Mouse (Mus musculus) forebrain, embryonic 12.5 days (tissue): ENCODE measurements around the gene Cnst. TPM values are rescaled to one million over a fixed set of nuclear protein-coding genes. Genes with fewer than 3 reads are reported as not detected.
A peak's percentile ranks its signal among the peaks of the same experiment; 100 is the strongest.

Experiments
- ATAC-seq: fragments of 200-750 bp; cut with Nextera tagmentation; 2 replicates; pipeline ENCODE4 v1.8.0; 2017; ENCODE audit warnings: moderate TSS enrichment; ENCODE audit not compliant: low FRiP score
- H3K27ac ChIP-seq: fragments of 300-500 bp; sonication (generic); 2 replicates; pipeline ENCODE4 v1.5.1; 2016; ENCODE audit warnings: mild to moderate bottlenecking
- H3K27me3 ChIP-seq: fragments of 300-500 bp; sonication (generic); 2 replicates; pipeline ENCODE4 v1.6.1; 2016; ENCODE audit warnings: mild to moderate bottlenecking
- H3K36me3 ChIP-seq: fragments of 300-500 bp; sonication (generic); replicated peaks from 2 replicates; pipeline ENCODE4 v1.6.1; 2016; ENCODE audit warnings: mild to moderate bottlenecking
- H3K4me1 ChIP-seq: fragments of 300-500 bp; sonication (generic); 2 replicates; pipeline ENCODE4 v1.6.1; 2016
- H3K4me2 ChIP-seq: fragments of 300-500 bp; sonication (generic); 2 replicates; pipeline ENCODE4 v1.6.1; 2016; ENCODE audit warnings: mild to moderate bottlenecking, moderate library complexity
- H3K4me3 ChIP-seq: fragments of 300-500 bp; sonication (generic); replicated peaks from 2 replicates; pipeline ENCODE4 v1.5.1; 2016; ENCODE audit warnings: mild to moderate bottlenecking
- H3K9ac ChIP-seq: fragments of 300-500 bp; sonication (generic); 2 replicates; pipeline ENCODE4 v1.6.1; 2016; ENCODE audit warnings: mild to moderate bottlenecking
- H3K9me3 ChIP-seq: fragments of 300-500 bp; sonication (generic); 2 replicates; pipeline ENCODE4 v1.6.1; 2016
- WGBS: fragments of 180-500 bp; shearing (Covaris S2); methylation state at CpG from one replicate; pipeline ENCODE4 v1.1.7; 2016; 5-methylcytosine and 5-hydroxymethylcytosine counted together
- polyA plus RNA-seq: library from polyadenylated mRNA; unstranded; fragments of >200 nt; fragmentation: Nextera tagmentation; extraction: Ambion mirVana; gene quantifications from 2 replicates; pipeline ENCODE4 v1.2.1, GENCODE M21; 2016

Gene Cnst
- polyA plus RNA-seq, 1 experiment from 2014 or later: 26.9 TPM

GRCm38 (mm10) chr1:179609724-179610505, 63.7 kb downstream of the Cnst start:
- Histone ChIP-seq H3K9ac (no peak overlapping the region), H3K27ac (no peak overlapping the region), H3K9me3 (no peaks in the 10 kb centered on the region), H3K4me3 (no peak overlapping the region), H3K27me3 (no peaks in the 10 kb centered on the region), H3K36me3 (peaks cover 10% of the 10 kb centered on the region), H3K4me1 (no peaks in the 10 kb centered on the region; the same call in 1 of the 2 replicates), H3K4me2 (no peak overlapping the region)
- no peak for ATAC-seq
- 56% methylated on average over 26 of the region's 26 CpGs for WGBS

- no peak for ATAC-seq
- no peaks in the 10 kb centered on the region; the same call in 1 of the 2 replicates for H3K4me1 ChIP-seq
- H3K9ac ChIP-seq: no peak overlapping the region
- H3K36me3 ChIP-seq: peaks cover 10% of the 10 kb centered on the region
- H3K9me3 ChIP-seq: no peaks in the 10 kb centered on the region
- H3K4me2 ChIP-seq: no peak overlapping the region
- no peak overlapping the region for H3K4me3 ChIP-seq
- no peak overlapping the region for H3K27ac ChIP-seq
- WGBS: 63% methylated on average over 5 of the region's 5 CpGs
- no peaks in the 10 kb centered on the region for H3K27me3 ChIP-seq
These were observed 65.0 kb downstream of the Cnst start for GRCm38 (mm10) chr1:179611182-179611581.

GRCm38 (mm10) chr1:179612418-179612817, 66.2 kb downstream of the Cnst start:
- Histone ChIP-seq H3K4me1 (no peaks in the 10 kb centered on the region; the same call in 1 of the 2 replicates), H3K4me3 (no peak overlapping the region), H3K27ac (no peak overlapping the region), H3K9ac (no peak overlapping the region), H3K4me2 (no peak overlapping the region), H3K27me3 (no peaks in the 10 kb centered on the region), H3K36me3 (peaks cover 10% of the 10 kb centered on the region), H3K9me3 (no peaks in the 10 kb centered on the region)
- 93% methylated on average over 6 of the region's 6 CpGs for WGBS
- ATAC-seq: no peak

- Histone ChIP-seq H3K4me3 (no peak overlapping the region), H3K9ac (no peak overlapping the region), H3K4me1 (no peaks in the 10 kb centered on the region; the same call in 1 of the 2 replicates), H3K36me3 (peaks cover 10% of the 10 kb centered on the region), H3K9me3 (no peaks in the 10 kb centered on the region), H3K4me2 (no peak overlapping the region), H3K27me3 (no peaks in the 10 kb centered on the region), H3K27ac (no peak overlapping the region)
- no peak for ATAC-seq
- WGBS: 83% methylated on average over 9 of the region's 9 CpGs
These were observed 66.9 kb downstream of the Cnst start for GRCm38 (mm10) chr1:179612986-179613505.

GRCm38 (mm10) chr1:179617426-179617825, 71.3 kb downstream of the Cnst start:
- Histone ChIP-seq H3K9me3 (no peaks in the 10 kb centered on the region), H3K27me3 (no peaks in the 10 kb centered on the region), H3K27ac (0 out of 2 replicates have a peak overlapping the region, but pooled peaks have one; percentile 38), H3K4me2 (no peak overlapping the region), H3K9ac (no peak overlapping the region), H3K4me3 (no peak overlapping the region), H3K36me3 (peaks cover 5% of the 10 kb centered on the region; the same call in 1 of the 2 replicates), H3K4me1 (no peaks in the 10 kb centered on the region)
- ATAC-seq: no peak
- 80% methylated on average over 7 of the region's 7 CpGs for whole genome bisulfite sequencing

GRCm38 (mm10) chr1:179622665-179623064, 76.5 kb downstream of the Cnst start:
- WGBS: 96% methylated on average over 12 of the region's 12 CpGs
- Histone ChIP-seq H3K27ac (no peak overlapping the region), H3K9me3 (no peaks in the 10 kb centered on the region), H3K4me1 (no peaks in the 10 kb centered on the region), H3K4me2 (no peak overlapping the region), H3K27me3 (no peaks in the 10 kb centered on the region), H3K4me3 (no peak overlapping the region), H3K9ac (no peak overlapping the region), H3K36me3 (peaks cover 18% of the 10 kb centered on the region)
- no peak for ATAC-seq

- no peak for ATAC-seq
- Histone ChIP-seq H3K27ac (no peak overlapping the region), H3K4me3 (no peak overlapping the region), H3K9ac (no peak overlapping the region), H3K36me3 (peaks cover 18% of the 10 kb centered on the region), H3K9me3 (no peaks in the 10 kb centered on the region), H3K4me1 (no peaks in the 10 kb centered on the region), H3K27me3 (no peaks in the 10 kb centered on the region), H3K4me2 (no peak overlapping the region)
- 58% methylated on average over 4 of the region's 4 CpGs for WGBS
These were observed 77.5 kb downstream of the Cnst start for GRCm38 (mm10) chr1:179623657-179624056.

- Histone ChIP-seq H3K4me2 (no peak overlapping the region), H3K27me3 (no peaks in the 10 kb centered on the region), H3K36me3 (peaks cover 15% of the 10 kb centered on the region), H3K4me3 (no peak overlapping the region), H3K9me3 (no peaks in the 10 kb centered on the region), H3K27ac (no peak overlapping the region), H3K4me1 (no peaks in the 10 kb centered on the region), H3K9ac (no peak overlapping the region)
- WGBS: 72% methylated on average over 4 of the region's 4 CpGs
- ATAC-seq: no peak
These were observed 78.2 kb downstream of the Cnst start for GRCm38 (mm10) chr1:179624354-179624753.

GRCm38 (mm10) chr1:179627855-179628254, 81.7 kb downstream of the Cnst start:
- no peaks in the 10 kb centered on the region for H3K4me1 ChIP-seq
- no peak for ATAC-seq
- H3K9ac ChIP-seq: no peak overlapping the region
- no peaks in the 10 kb centered on the region for H3K9me3 ChIP-seq
- no peak overlapping the region for H3K4me2 ChIP-seq
- H3K36me3 ChIP-seq: peaks cover 13% of the 10 kb centered on the region
- H3K27ac ChIP-seq: no peak overlapping the region
- no peaks in the 10 kb centered on the region for H3K27me3 ChIP-seq
- no peak overlapping the region for H3K4me3 ChIP-seq
- 86% methylated on average over 4 of the region's 4 CpGs for WGBS

- Histone ChIP-seq H3K4me3 (no peak overlapping the region), H3K4me1 (no peaks in the 10 kb centered on the region), H3K27me3 (no peaks in the 10 kb centered on the region), H3K9me3 (no peaks in the 10 kb centered on the region), H3K9ac (no peak overlapping the region), H3K36me3 (peaks cover 13% of the 10 kb centered on the region), H3K4me2 (no peak overlapping the region), H3K27ac (no peak overlapping the region)
- ATAC-seq: no peak
- 78% methylated on average over 8 of the region's 8 CpGs for WGBS
These were observed 82.4 kb downstream of the Cnst start for GRCm38 (mm10) chr1:179628438-179629106.

- no peak for ATAC-seq
- H3K9ac ChIP-seq: no peak overlapping the region
- H3K9me3 ChIP-seq: no peaks in the 10 kb centered on the region
- no peak overlapping the region for H3K27ac ChIP-seq
- H3K4me2 ChIP-seq: no peak overlapping the region
- 76% methylated on average over 5 of the region's 5 CpGs for WGBS
- peaks cover 13% of the 10 kb centered on the region for H3K36me3 ChIP-seq
- no peak overlapping the region for H3K4me3 ChIP-seq
- no peaks in the 10 kb centered on the region for H3K4me1 ChIP-seq
- H3K27me3 ChIP-seq: no peaks in the 10 kb centered on the region
These were observed 83.1 kb downstream of the Cnst start for GRCm38 (mm10) chr1:179629276-179629675.

- H3K27me3 ChIP-seq: no peaks in the 10 kb centered on the region
- no peak overlapping the region for H3K9ac ChIP-seq
- H3K36me3 ChIP-seq: no peaks in the 10 kb centered on the region
- H3K27ac ChIP-seq: no peak overlapping the region
- no peak for ATAC-seq
- no peak overlapping the region for H3K4me3 ChIP-seq
- H3K4me1 ChIP-seq: no peaks in the 10 kb centered on the region
- WGBS: 83% methylated on average over 11 of the region's 11 CpGs
- H3K4me2 ChIP-seq: no peak overlapping the region
- no peaks in the 10 kb centered on the region for H3K9me3 ChIP-seq
These were observed 86.7 kb downstream of the Cnst start for GRCm38 (mm10) chr1:179632746-179633413.
